Mouse (Mus musculus) intestine, postnatal 0 days (tissue): ENCODE data around the gene Stat3. TPM values are rescaled to one million over a fixed set of nuclear protein-coding genes. Genes with fewer than 3 reads are reported as not detected.
A peak's percentile ranks its signal among the peaks of the same experiment; 100 is the strongest.

ENCODE experiments used
- ATAC-seq: fragments of 200-750 bp; cut with Nextera tagmentation; 2 replicates; pipeline ENCODE4 v1.8.0; 2017; ENCODE audit warnings: mild to moderate bottlenecking, moderate TSS enrichment, moderate library complexity
- H3K27ac ChIP-seq: fragments of 300-500 bp; sonication (generic); 2 replicates; pipeline ENCODE4 v1.5.1; 2014; ENCODE audit warnings: mild to moderate bottlenecking, low read depth, low read length, moderate library complexity
- H3K27me3 ChIP-seq: fragments of 300-500 bp; sonication (generic); replicated peaks from 2 replicates; pipeline ENCODE4 v1.6.1; 2014; ENCODE audit warnings: low read length, mixed read lengths; ENCODE audit not compliant: control insufficient read depth, insufficient read depth
- H3K36me3 ChIP-seq: fragments of 300-500 bp; sonication (generic); 2 replicates; pipeline ENCODE4 v1.6.1; 2014; ENCODE audit warnings: mild to moderate bottlenecking, moderate library complexity; ENCODE audit not compliant: control insufficient read depth, insufficient read depth
- H3K4me1 ChIP-seq: fragments of 300-500 bp; sonication (generic); replicated peaks from 2 replicates; pipeline ENCODE4 v1.6.1; 2014; ENCODE audit warnings: antibody characterized with exemption, low read length, mixed read lengths; ENCODE audit not compliant: control insufficient read depth, insufficient read depth
- H3K4me2 ChIP-seq: fragments of 300-500 bp; sonication (generic); replicated peaks from 2 replicates; pipeline ENCODE4 v1.6.1; 2014; ENCODE audit warnings: low read depth, mild to moderate bottlenecking, moderate library complexity
- H3K4me3 ChIP-seq: fragments of 300-500 bp; sonication (generic); 2 replicates; pipeline ENCODE4 v1.5.1; 2014; ENCODE audit warnings: low read depth, low read length
- H3K9ac ChIP-seq: fragments of 300-500 bp; sonication (generic); 2 replicates; pipeline ENCODE4 v1.6.1; 2014; ENCODE audit warnings: mild to moderate bottlenecking, low read depth, low read length
- H3K9me3 ChIP-seq: fragments of 300-500 bp; sonication (generic); 2 replicates; pipeline ENCODE4 v1.6.1; 2016; ENCODE audit warnings: mixed run types; ENCODE audit not compliant: control insufficient read depth
- CTCF ChIP-seq: sonication (generic); IDR thresholded peaks from 2 replicates; pipeline ENCODE4 v1.5.1; 2016; ENCODE audit warnings: low read depth, mild to moderate bottlenecking, control low read depth, antibody characterized with exemption, moderate library complexity
- WGBS: fragments of 180-500 bp; shearing (Covaris S2); extraction: QIAGEN DNeasy Blood & Tissue Kit; methylation state at CpG from one replicate; pipeline ENCODE4 v1.1.7; 2014; 5-methylcytosine and 5-hydroxymethylcytosine counted together
- polyA plus RNA-seq: library from polyadenylated mRNA; unstranded; fragments of >200 nt; fragmentation: Nextera tagmentation; extraction: Ambion mirVana; gene quantifications from 2 replicates; pipeline ENCODE4 v1.2.1, GENCODE M21; 2015

Stat3 gene
- polyA plus RNA-seq, 1 experiment from 2014 or later, result 61.2 TPM

- Histone ChIP-seq H3K4me1 (0 out of 2 replicates have a peak, but pooled peaks cover 3% of the 10 kb centered on the region), H3K4me2 (no peak overlapping the region), H3K4me3 (no peak overlapping the region), H3K36me3 (0 out of 2 replicates have a peak, but pooled peaks cover 23% of the 10 kb centered on the region), H3K9ac (no peak overlapping the region), H3K9me3 (no peaks in the 10 kb centered on the region), H3K27me3 (no peaks in the 10 kb centered on the region), H3K27ac (no peak overlapping the region)
- no peak for ATAC-seq
- 83% methylated on average over 4 of the region's 4 CpGs for WGBS
- TF ChIP-seq CTCF, result no peak
Measured at GRCm38 (mm10) chr11:100916432-100916971, 22.8 kb downstream of the Stat3 start.

GRCm38 (mm10) chr11:100915063-100915462, 24.3 kb downstream of the Stat3 start:
- no peaks in the 10 kb centered on the region for H3K9me3 ChIP-seq
- H3K4me3 ChIP-seq, result no peak overlapping the region
- H3K9ac ChIP-seq, result no peak overlapping the region
- no peak for ATAC-seq
- no peaks in the 10 kb centered on the region for H3K27me3 ChIP-seq
- WGBS, result 91% methylated on average over 3 of the region's 3 CpGs
- no peak overlapping the region for H3K4me2 ChIP-seq
- TF ChIP-seq CTCF, result no peak
- no peak overlapping the region for H3K27ac ChIP-seq
- 0 out of 2 replicates have a peak, but pooled peaks cover 3% of the 10 kb centered on the region for H3K4me1 ChIP-seq
- peaks cover 35% of the 10 kb centered on the region for H3K36me3 ChIP-seq

GRCm38 (mm10) chr11:100914415-100914814, 24.9 kb downstream of the Stat3 start:
- no peak for ATAC-seq
- no peak overlapping the region for H3K4me3 ChIP-seq
- WGBS, result 86% methylated on average over 5 of the region's 5 CpGs
- H3K27ac ChIP-seq, result no peak overlapping the region
- no peaks in the 10 kb centered on the region for H3K27me3 ChIP-seq
- TF ChIP-seq CTCF, result no peak
- H3K36me3 ChIP-seq, result peaks cover 39% of the 10 kb centered on the region
- H3K9ac ChIP-seq, result no peak overlapping the region
- H3K9me3 ChIP-seq, result no peaks in the 10 kb centered on the region
- no peak overlapping the region for H3K4me2 ChIP-seq
- H3K4me1 ChIP-seq, result 0 out of 2 replicates have a peak, but pooled peaks cover 3% of the 10 kb centered on the region

GRCm38 (mm10) chr11:100912401-100913155, 26.8 kb downstream of the Stat3 start:
- no peak for TF ChIP-seq CTCF
- Histone ChIP-seq H3K27me3 (no peaks in the 10 kb centered on the region), H3K4me1 (0 out of 2 replicates have a peak, but pooled peaks cover 3% of the 10 kb centered on the region), H3K9me3 (no peaks in the 10 kb centered on the region), H3K9ac (no peak overlapping the region), H3K36me3 (peaks cover 37% of the 10 kb centered on the region), H3K27ac (peak overlapping the region; percentile 28; the same call in 1 of the 2 replicates), H3K4me2 (no peak overlapping the region), H3K4me3 (no peak overlapping the region)
- no peak for ATAC-seq
- WGBS, result 65% methylated on average over 17 of the region's 17 CpGs

GRCm38 (mm10) chr11:100908567-100908966, 30.8 kb downstream of the Stat3 start:
- WGBS, result 67% methylated on average over 9 of the region's 9 CpGs
- Histone ChIP-seq H3K36me3 (peaks cover 54% of the 10 kb centered on the region), H3K9ac (no peak overlapping the region), H3K4me1 (0 out of 2 replicates have a peak, but pooled peaks cover 3% of the 10 kb centered on the region), H3K9me3 (no peaks in the 10 kb centered on the region), H3K27me3 (no peaks in the 10 kb centered on the region), H3K4me3 (no peak overlapping the region), H3K4me2 (no peak overlapping the region), H3K27ac (peak overlapping the region; percentile 47)
- ATAC-seq, result peak; percentile 66
- TF ChIP-seq CTCF, result no peak

- H3K27ac ChIP-seq, result peak overlapping the region; percentile 47
- 59% methylated on average over 2 of the region's 2 CpGs for WGBS
- no peak overlapping the region for H3K4me2 ChIP-seq
- H3K9me3 ChIP-seq, result no peaks in the 10 kb centered on the region
- peak; percentile 65 for ATAC-seq
- peaks cover 58% of the 10 kb centered on the region for H3K36me3 ChIP-seq
- TF ChIP-seq CTCF, result no peak
- H3K9ac ChIP-seq, result no peak overlapping the region
- H3K4me3 ChIP-seq, result no peak overlapping the region
- H3K4me1 ChIP-seq, result 0 out of 2 replicates have a peak, but pooled peaks cover 3% of the 10 kb centered on the region
- H3K27me3 ChIP-seq, result no peaks in the 10 kb centered on the region
Measured at GRCm38 (mm10) chr11:100908112-100908511, 31.2 kb downstream of the Stat3 start.
